17 mouse cellular contexts compared by ENCODE assay signal in genomic region chr4:148001866-148002265, GRCm38 (mm10). TPM values are rescaled to one million over a fixed set of nuclear protein-coding genes. Genes with fewer than 3 reads are reported as not detected.
A peak's percentile ranks its signal among the peaks of the same experiment; 100 is the strongest.
DNase-seq lines count a peak whose midpoint lies in the region; ATAC-seq and TF ChIP-seq lines count a peak whose summit lies in the region.
"Had no signal": no experiment of that assay in that cellular context is flagged by ENCODE, and none has a peak within 500 bp of the region (broad histone marks: within the 10 kb centered on the region; RNA-seq: fewer than 3 reads in every experiment).

No protein-coding gene starts in this region.

- H3K9me3 ChIP-seq in hindbrain, embryonic 11.5 days (ENCODE audit: control insufficient read depth, low read length) = no peaks in the 10 kb centered on the region
- H3K9me3 ChIP-seq in hindbrain, embryonic 10.5 days = no peaks in the 10 kb centered on the region
- H3K9me3 ChIP-seq in MEL (replicated peaks; ENCODE audit: insufficient read depth, low read length) = no peaks in the 10 kb centered on the region
- no peaks in the 10 kb centered on the region for H3K9me3 ChIP-seq in midbrain, embryonic 13.5 days
- H3K9me3 ChIP-seq: forebrain, embryonic 10.5 days; G1E; liver, embryonic 13.5 days had no signal

- TF ChIP-seq POLR2A in MEL (IDR thresholded peaks at IDR 0.05; ENCODE audit: control insufficient read depth in 1 of 2, insufficient read depth in 1 of 2, low read depth in 1 of 2, low read length in 2 of 2, poor library complexity in 1 of 2) = no peak

- no peak for TF ChIP-seq RAD21 in MEL (IDR thresholded peaks at IDR 0.05; ENCODE audit: low read depth, low read length)

- H3K36me3 ChIP-seq in hindbrain, embryonic 11.5 days (ENCODE audit: control insufficient read depth, insufficient read depth, low read length) = peaks cover 7% of the 10 kb centered on the region
- H3K36me3 ChIP-seq in hindbrain, embryonic 10.5 days = peaks cover 37% of the 10 kb centered on the region
- H3K36me3 ChIP-seq in MEL (ENCODE audit: control insufficient read depth in 1 of 2, insufficient read depth in 2 of 2, low read length in 2 of 2) = no peaks in the 10 kb centered on the region
- peaks cover 42% of the 10 kb centered on the region for H3K36me3 ChIP-seq in midbrain, embryonic 13.5 days

- H3K27me3 ChIP-seq in hindbrain, embryonic 11.5 days (ENCODE audit: control insufficient read depth, insufficient read depth, low read length) = no peaks in the 10 kb centered on the region
- H3K27me3 ChIP-seq in hindbrain, embryonic 10.5 days (ENCODE audit: insufficient read depth, poor library complexity, severe bottlenecking) = no peaks in the 10 kb centered on the region
- H3K27me3 ChIP-seq in MEL (ENCODE audit: control insufficient read depth in 1 of 2, insufficient read depth in 2 of 2, low read length in 2 of 2) = no peaks in the 10 kb centered on the region
- no peaks in the 10 kb centered on the region for H3K27me3 ChIP-seq in midbrain, embryonic 13.5 days
- H3K27me3 ChIP-seq: liver, embryonic 13.5 days had no signal

- TF ChIP-seq CTCF in MEL (IDR thresholded peaks at IDR 0.05 in 2 of 3, conservative IDR thresholded peaks at IDR 0.05 in 1 of 3; ENCODE audit: control insufficient read depth in 1 of 3, insufficient read depth in 1 of 3, low read depth in 2 of 3, low read length in 3 of 3, poor library complexity in 1 of 3, severe bottlenecking in 1 of 3) = no peak

- H3K9ac ChIP-seq in hindbrain, embryonic 11.5 days (ENCODE audit: low read depth, low read length) = no peak overlapping the region
- H3K9ac ChIP-seq in MEL (ENCODE audit: control insufficient read depth, low read depth, low read length, poor library complexity, severe bottlenecking) = no peak overlapping the region
- H3K9ac ChIP-seq in midbrain, embryonic 13.5 days (replicated peaks) = no peak overlapping the region
- H3K9ac ChIP-seq: liver, embryonic 13.5 days had no signal

- ATAC-seq in hindbrain, embryonic 11.5 days (ENCODE audit: low FRiP score) = no peak
- ATAC-seq in midbrain, embryonic 13.5 days = no peak; the same call in 1 of the 2 replicates

- WGBS in hindbrain, embryonic 11.5 days = 43% methylated on average over 8 of the region's 8 CpGs
- WGBS in hindbrain, embryonic 10.5 days = 49% methylated on average over 8 of the region's 8 CpGs
- WGBS in midbrain, embryonic 13.5 days = 43% methylated on average over 8 of the region's 8 CpGs

- TF ChIP-seq EP300 in MEL (IDR thresholded peaks at IDR 0.05; ENCODE audit: low read depth in 1 of 2, low read length in 2 of 2) = no peak

- H3K79me2 ChIP-seq in MEL (ENCODE audit: control insufficient read depth, insufficient read depth, low read length, poor library complexity) = no peaks in the 10 kb centered on the region

- peak overlapping the region; percentile 30; the same call in 1 of the 2 replicates for H3K27ac ChIP-seq in hindbrain, embryonic 11.5 days (ENCODE audit: low read depth, low read length)
- H3K27ac ChIP-seq in hindbrain, embryonic 10.5 days = no peak overlapping the region
- H3K27ac ChIP-seq in MEL (ENCODE audit: control insufficient read depth, low read depth, low read length) = no peak overlapping the region
- H3K27ac ChIP-seq in midbrain, embryonic 13.5 days = peak overlapping the region; percentile 80
- H3K27ac ChIP-seq: forebrain, embryonic 10.5 days; liver, embryonic 13.5 days had no signal

- H3K4me1 ChIP-seq in hindbrain, embryonic 11.5 days (replicated peaks; ENCODE audit: control insufficient read depth, insufficient read depth, low read length) = no peaks in the 10 kb centered on the region
- H3K4me1 ChIP-seq in hindbrain, embryonic 10.5 days (replicated peaks) = peaks cover 13% of the 10 kb centered on the region
- no peaks in the 10 kb centered on the region for H3K4me1 ChIP-seq in MEL (ENCODE audit: control insufficient read depth in 1 of 2, insufficient read depth in 2 of 2, low read length in 2 of 2)
- H3K4me1 ChIP-seq in midbrain, embryonic 13.5 days (replicated peaks) = peaks cover 28% of the 10 kb centered on the region
- H3K4me1 ChIP-seq: liver, embryonic 13.5 days had no signal

- DNase-seq in hindbrain, embryonic 11.5 days (ENCODE audit: low spot score) = no peak
- DNase-seq in hindbrain, embryonic 10.5 days (ENCODE audit: low spot score) = no peak
- peak; percentile 41 for DNase-seq in MEL (ENCODE audit: low read depth, low spot score)
- peak; percentile 37 for DNase-seq in embryo, embryonic 11 days
- no peak for DNase-seq in lung, postnatal 10 days
- no peak for DNase-seq in ovary, adult 18-20 months (ENCODE audit: low spot score)
- no peak for DNase-seq in gastrocnemius, adult 18-20 months (ENCODE audit: low spot score)
- DNase-seq: adrenal gland, adult 2 months; kidney, postnatal 14 days; liver, embryonic 13.5 days had no signal

- no peak overlapping the region for H3K4me3 ChIP-seq in hindbrain, embryonic 11.5 days (ENCODE audit: low read depth, low read length)
- H3K4me3 ChIP-seq in hindbrain, embryonic 10.5 days = no peak overlapping the region
- no peak overlapping the region for H3K4me3 ChIP-seq in MEL (ENCODE audit: control insufficient read depth in 1 of 2, insufficient read depth in 1 of 2, low read depth in 2 of 2, low read length in 2 of 2)
- H3K4me3 ChIP-seq in midbrain, embryonic 13.5 days (replicated peaks) = no peak overlapping the region
- H3K4me3 ChIP-seq: forebrain, embryonic 10.5 days; liver, embryonic 13.5 days had no signal

- no peak overlapping the region for H3K4me2 ChIP-seq in hindbrain, embryonic 11.5 days (replicated peaks; ENCODE audit: low read depth, low read length)
- no peak overlapping the region for H3K4me2 ChIP-seq in midbrain, embryonic 13.5 days (replicated peaks)
- H3K4me2 ChIP-seq: liver, embryonic 13.5 days had no signal

TF ChIP-seq in MEL, 35 proteins besides CTCF, POLR2A, EP300 and RAD21:
- no peak for TF ChIP-seq NELFE (IDR thresholded peaks at IDR 0.05; ENCODE audit: low read depth, low read length)
- TF ChIP-seq ZC3H11A (IDR thresholded peaks at IDR 0.05; ENCODE audit: low read depth, low read length) = no peak
- no peak for TF ChIP-seq USF2 (IDR thresholded peaks at IDR 0.05; ENCODE audit: borderline replicate concordance in 1 of 2, insufficient read depth in 1 of 2, low read depth in 1 of 2, low read length in 2 of 2)
- no peak for TF ChIP-seq HCFC1 (IDR thresholded peaks at IDR 0.05; ENCODE audit: low read depth, low read length)
- TF ChIP-seq MAZ (IDR thresholded peaks at IDR 0.05; ENCODE audit: low read depth, low read length) = no peak
- TF ChIP-seq POLR2AphosphoS2 (IDR thresholded peaks at IDR 0.05; ENCODE audit: low read length) = no peak
- no peak for TF ChIP-seq NRF1 (IDR thresholded peaks at IDR 0.05; ENCODE audit: insufficient read depth, low read depth, low read length, poor library complexity, severe bottlenecking)
- peak; percentile 57; the same call in 1 of the 2 replicates for TF ChIP-seq ZNF384 (IDR thresholded peaks at IDR 0.05; ENCODE audit: low read depth, low read length)
- no peak for TF ChIP-seq ZMIZ1 (IDR thresholded peaks at IDR 0.05; ENCODE audit: low read depth, low read length)
- no peak for TF ChIP-seq MEF2A (IDR thresholded peaks at IDR 0.05; ENCODE audit: extremely low read depth, insufficient replicate concordance, low read depth, low read length, poor library complexity, severe bottlenecking)
- 0 out of 2 replicates have a peak, but pooled peaks have one; percentile 15 for TF ChIP-seq SIN3A (IDR thresholded peaks at IDR 0.05; ENCODE audit: low read length)
- no peak for TF ChIP-seq ETS1 (IDR thresholded peaks at IDR 0.05; ENCODE audit: low read depth, low read length)
- no peak for TF ChIP-seq SMC3 (IDR thresholded peaks at IDR 0.05; ENCODE audit: low read depth, low read length)

RNA-seq across cellular contexts. Expression of gene Nppa, which starts 1.3 kb away (rescaled TPM):
- not detected in 2 replicates for polyA plus RNA-seq in hindbrain, embryonic 11.5 days (2014; fragmentation: Nextera tagmentation; extraction: Ambion mirVana)
- polyA plus RNA-seq in hindbrain, embryonic 10.5 days (2016; fragmentation: Nextera tagmentation; extraction: Ambion mirVana) = 0.21 TPM in 1 of 2 replicates, not detected in the other
- not detected in 2 replicates for total RNA-seq in MEL (2012; rRNA removed)
- polyA plus RNA-seq in MEL (2012; ENCODE audit: insufficient read depth in 1 of 2, insufficient read length in 2 of 2, low read depth in 1 of 2, low replicate concordance in 2 of 2, missing spikeins in 1 of 2) = under 1 TPM in 1 of 2 experiments, not detected in 1; 0.26 TPM
- 2.5 and 3.4 TPM in 2 replicates for polyA plus RNA-seq in midbrain, embryonic 13.5 days (2015; fragmentation: Nextera tagmentation; extraction: Ambion mirVana)
- not detected for total RNA-seq in gastrocnemius, adult 18-20 months (2021)
- total RNA-seq: adrenal gland, adult 2 months; G1E; hematopoietic stem cell, adult 5-6 weeks had no signal
- polyA plus RNA-seq: adrenal gland, adult 2 months; G1E had no signal

RNA-seq across cellular contexts. Expression of gene Nppb, which starts 16.3 kb away (rescaled TPM):
- polyA plus RNA-seq in hindbrain, embryonic 11.5 days (2014; fragmentation: Nextera tagmentation; extraction: Ambion mirVana) = 0.23 and 0.39 TPM in 2 replicates
- polyA plus RNA-seq in hindbrain, embryonic 10.5 days (2016; fragmentation: Nextera tagmentation; extraction: Ambion mirVana) = 0.29 TPM in 1 of 2 replicates, not detected in the other
- not detected in 2 replicates for total RNA-seq in MEL (2012; rRNA removed)
- not detected for polyA plus RNA-seq in MEL (2012; ENCODE audit: insufficient read depth in 1 of 2, insufficient read length in 2 of 2, low read depth in 1 of 2, low replicate concordance in 2 of 2, missing spikeins in 1 of 2)
- polyA plus RNA-seq in midbrain, embryonic 13.5 days (2015; fragmentation: Nextera tagmentation; extraction: Ambion mirVana) = 0.36 TPM in 1 of 2 replicates, not detected in the other
- total RNA-seq in gastrocnemius, adult 18-20 months (2021) = not detected
- total RNA-seq: G1E; hematopoietic stem cell, adult 5-6 weeks; left cerebral cortex, adult 8-10 months had no signal
- polyA plus RNA-seq: adrenal gland, adult 2 months; cortical plate, adult 2 months; forebrain, embryonic 10.5 days; G1E; liver, embryonic 13.5 days; spleen, adult 2 months had no signal

RNA-seq across cellular contexts. Expression of gene Clcn6, which starts 36.8 kb away (rescaled TPM):
- 21.7 and 26.2 TPM in 2 replicates for polyA plus RNA-seq in hindbrain, embryonic 11.5 days (2014; fragmentation: Nextera tagmentation; extraction: Ambion mirVana)
- polyA plus RNA-seq in hindbrain, embryonic 10.5 days (2016; fragmentation: Nextera tagmentation; extraction: Ambion mirVana) = 13.9 and 17.8 TPM in 2 replicates
- 5.8 and 8.2 TPM in 2 replicates for total RNA-seq in MEL (2012; rRNA removed)
- 10 to 100 TPM in 1 of 2 experiments, not detected in 1; 17.5 TPM for polyA plus RNA-seq in MEL (2012; ENCODE audit: insufficient read depth in 1 of 2, insufficient read length in 2 of 2, low read depth in 1 of 2, low replicate concordance in 2 of 2, missing spikeins in 1 of 2)
- 33.9 and 35.3 TPM in 2 replicates for polyA plus RNA-seq in midbrain, embryonic 13.5 days (2015; fragmentation: Nextera tagmentation; extraction: Ambion mirVana)
- 1 to 10 TPM; 4.8 to 4.9 TPM for total RNA-seq in gastrocnemius, adult 18-20 months (2021)

RNA-seq across cellular contexts. Expression of gene Mthfr, which starts 37.0 kb away (rescaled TPM):
- 18.0 and 19.6 TPM in 2 replicates for polyA plus RNA-seq in hindbrain, embryonic 11.5 days (2014; fragmentation: Nextera tagmentation; extraction: Ambion mirVana)
- polyA plus RNA-seq in hindbrain, embryonic 10.5 days (2016; fragmentation: Nextera tagmentation; extraction: Ambion mirVana) = 28.1 and 30.0 TPM in 2 replicates
- total RNA-seq in MEL (2012; rRNA removed) = 7.4 and 12.4 TPM in 2 replicates
- polyA plus RNA-seq in MEL (2012; ENCODE audit: insufficient read depth in 1 of 2, insufficient read length in 2 of 2, low read depth in 1 of 2, low replicate concordance in 2 of 2, missing spikeins in 1 of 2) = 10 to 100 TPM in 1 of 2 experiments, not detected in 1; 15.5 TPM
- polyA plus RNA-seq in midbrain, embryonic 13.5 days (2015; fragmentation: Nextera tagmentation; extraction: Ambion mirVana) = 26.6 and 28.4 TPM in 2 replicates
- total RNA-seq in gastrocnemius, adult 18-20 months (2021) = 1 to 10 TPM; 8.9 to 9.3 TPM

Comparison
In these comparisons a context has a peak if more than half of its experiments do, and no peak if none do; other contexts are left out.
1. H3K27ac ChIP-seq: peak in hindbrain, embryonic 11.5 days (single experiment) and midbrain, embryonic 13.5 days (single experiment); none in hindbrain, embryonic 10.5 days (single experiment) and MEL (single experiment).
2. DNase-seq: peak in MEL (single experiment) and embryo, embryonic 11 days (single experiment); none in hindbrain, embryonic 11.5 days (single experiment), hindbrain, embryonic 10.5 days (single experiment), lung, postnatal 10 days (single experiment), ovary, adult 18-20 months (single experiment) and gastrocnemius, adult 18-20 months (single experiment).